Mouse (Mus musculus): ENCODE results near the gene Mprip.

The Mprip gene

DNA sequence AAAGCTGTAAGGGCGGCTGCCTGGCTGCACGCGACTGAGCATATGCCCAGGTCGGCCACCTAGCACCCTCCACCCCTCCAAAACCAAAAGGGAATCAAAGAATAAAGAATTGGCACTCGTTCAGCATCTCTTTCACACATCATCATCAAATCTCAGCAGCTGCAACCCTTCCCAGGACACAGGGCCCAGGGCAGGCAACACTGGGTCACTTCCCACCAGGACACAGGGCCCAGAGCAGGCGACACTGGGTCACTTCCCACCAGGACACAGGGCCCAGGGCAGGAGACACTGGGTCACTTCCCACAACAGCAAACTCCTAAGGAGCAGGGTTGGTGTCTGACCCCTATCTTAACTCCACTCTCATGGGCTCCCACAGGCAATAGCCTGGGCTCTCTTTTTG is 132.3 kb downstream of the Mprip start:
- no peak for DNase-seq (ENCODE audit: low read depth, low spot score)

DNA sequence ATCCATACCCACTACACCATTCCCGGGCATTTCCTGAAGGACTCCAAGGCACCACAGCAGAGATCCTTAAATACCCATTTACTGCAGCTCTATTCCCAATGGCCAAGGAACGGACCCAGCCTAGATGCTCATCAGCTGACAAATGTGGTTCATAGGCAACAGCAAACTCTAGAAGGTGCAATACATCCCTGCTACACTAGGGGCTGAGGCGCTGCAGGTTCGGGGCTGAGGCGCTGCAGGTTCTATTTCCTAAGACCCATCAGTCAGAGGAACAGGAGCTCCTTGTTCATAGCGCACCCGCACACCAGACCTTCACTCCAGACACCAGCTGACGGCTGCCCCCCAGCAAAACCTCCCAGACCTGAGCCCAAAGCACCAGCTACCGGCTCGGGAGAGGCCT is 139.3 kb downstream of the Mprip start:
- DNase-seq (ENCODE audit: low read depth, low spot score) = no peak

DNA sequence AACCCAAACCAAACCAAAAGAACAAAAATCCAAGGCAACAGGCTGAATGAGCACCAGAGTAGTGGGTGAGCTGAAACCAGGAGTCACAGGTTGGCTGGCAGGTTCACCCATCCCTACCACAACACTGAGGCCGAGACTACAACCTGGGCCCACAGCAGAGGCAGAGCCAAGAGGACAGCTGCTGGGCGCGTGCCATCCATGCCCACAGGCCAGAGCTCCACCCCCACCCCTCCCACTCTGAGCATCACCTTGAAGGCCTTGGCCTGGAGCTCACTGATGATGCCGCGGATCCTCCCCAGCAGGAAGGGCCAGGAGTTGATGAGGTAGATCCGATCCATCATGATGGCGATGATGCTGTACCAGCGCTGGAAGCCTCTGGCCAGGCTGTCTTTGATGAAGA is 140.8 kb downstream of the Mprip start:
- DNase-seq (ENCODE audit: low read depth, low spot score) = no peak

DNA sequence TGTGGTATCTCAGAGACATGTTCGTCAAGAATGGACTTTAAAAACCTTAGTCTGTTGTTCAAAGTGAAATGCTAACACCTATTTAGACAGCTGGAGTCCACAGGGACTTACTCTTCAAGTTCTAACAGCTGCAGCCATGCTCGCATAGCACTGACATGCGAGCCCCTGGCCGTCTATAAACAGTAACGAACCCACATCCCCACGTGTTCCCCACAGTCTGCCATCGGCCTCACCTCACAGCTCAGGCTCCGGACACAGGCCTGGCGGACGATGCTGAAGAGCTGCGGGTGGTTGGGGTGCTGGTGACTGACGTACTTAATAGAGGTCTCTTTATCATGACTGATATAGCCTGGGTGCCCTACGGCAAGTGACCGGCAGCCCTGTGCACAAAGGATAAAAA is 142.4 kb downstream of the Mprip start:
- peak; percentile 65 for DNase-seq (ENCODE audit: low read depth, low spot score)

DNA sequence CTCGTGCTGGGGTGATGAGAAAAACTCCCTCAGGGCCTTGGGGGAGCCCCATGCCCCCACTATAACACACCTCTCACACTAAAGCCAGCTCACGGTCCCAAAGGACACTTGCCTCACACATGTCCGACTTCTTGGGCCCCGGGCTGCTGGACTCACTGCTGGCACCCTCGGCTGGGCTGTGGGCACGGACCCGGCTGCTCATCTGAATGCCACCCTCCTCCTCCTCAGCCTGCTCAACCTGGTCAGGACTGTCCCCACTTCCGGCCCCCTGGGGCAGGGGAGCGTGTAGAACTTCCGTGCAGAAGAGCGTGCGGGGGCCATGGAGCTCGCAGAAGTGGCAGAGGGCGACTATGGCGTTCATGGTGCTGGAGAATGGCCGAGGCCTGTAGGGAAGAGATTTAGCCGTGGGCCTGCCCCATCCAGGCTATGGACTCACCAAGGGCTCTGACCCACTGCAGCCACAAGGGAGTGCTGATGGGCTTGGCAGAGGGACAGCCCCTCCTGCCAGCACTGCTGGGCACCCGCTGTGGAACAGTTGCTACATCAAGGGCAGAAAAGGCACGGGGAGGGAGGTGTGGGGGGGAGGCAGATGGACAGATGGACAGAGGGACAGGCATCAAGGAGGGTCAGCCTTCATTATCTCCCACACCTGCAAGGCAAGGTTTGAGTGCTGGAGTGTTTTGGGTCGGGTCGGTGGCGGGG is 143.5 kb downstream of the Mprip start:
- DNase-seq (ENCODE audit: low read depth, low spot score) = peak; percentile 74

DNA sequence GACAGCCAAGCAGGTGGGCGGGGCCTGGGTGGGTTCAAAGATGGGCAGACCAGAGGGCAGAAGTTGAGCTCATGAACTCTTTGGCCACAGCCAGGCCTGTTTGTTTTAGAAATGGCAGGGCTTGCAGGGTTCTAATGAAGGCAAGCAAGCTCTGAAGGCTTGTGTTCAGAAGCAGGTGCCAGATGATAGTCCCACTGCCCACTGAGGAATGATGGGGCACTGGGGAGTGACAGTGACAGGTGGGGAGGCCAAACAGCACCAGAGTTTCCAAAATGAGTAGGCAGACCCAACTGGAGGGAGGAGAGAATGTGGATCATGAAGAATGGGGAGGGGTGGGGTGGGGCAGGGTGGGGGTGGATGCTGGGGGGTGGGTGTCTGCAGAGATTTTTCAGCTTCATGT is 144.2 kb downstream of the Mprip start:
- DNase-seq (ENCODE audit: low read depth, low spot score) = no peak

DNA sequence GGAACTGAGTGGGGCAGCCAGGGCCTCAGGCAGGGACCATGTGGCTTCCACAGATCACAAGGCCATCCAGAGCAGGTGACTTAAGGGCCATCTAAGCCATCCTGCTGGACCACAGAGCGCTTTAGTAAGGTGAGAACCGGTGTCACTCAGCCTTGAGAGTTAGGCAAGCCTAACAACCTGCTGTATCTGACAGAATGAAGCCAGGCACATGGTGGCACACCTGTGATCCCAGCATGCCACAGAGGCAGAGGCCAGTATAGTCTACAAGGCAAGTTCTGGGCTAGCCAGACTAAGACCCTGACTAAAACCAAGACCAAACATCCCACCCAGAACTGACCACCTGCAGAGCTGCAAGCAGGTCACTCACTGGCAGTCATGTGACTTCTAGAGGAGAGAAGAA is 144.6 kb downstream of the Mprip start:
- peak; percentile 38 for DNase-seq (ENCODE audit: low read depth, low spot score)

DNA sequence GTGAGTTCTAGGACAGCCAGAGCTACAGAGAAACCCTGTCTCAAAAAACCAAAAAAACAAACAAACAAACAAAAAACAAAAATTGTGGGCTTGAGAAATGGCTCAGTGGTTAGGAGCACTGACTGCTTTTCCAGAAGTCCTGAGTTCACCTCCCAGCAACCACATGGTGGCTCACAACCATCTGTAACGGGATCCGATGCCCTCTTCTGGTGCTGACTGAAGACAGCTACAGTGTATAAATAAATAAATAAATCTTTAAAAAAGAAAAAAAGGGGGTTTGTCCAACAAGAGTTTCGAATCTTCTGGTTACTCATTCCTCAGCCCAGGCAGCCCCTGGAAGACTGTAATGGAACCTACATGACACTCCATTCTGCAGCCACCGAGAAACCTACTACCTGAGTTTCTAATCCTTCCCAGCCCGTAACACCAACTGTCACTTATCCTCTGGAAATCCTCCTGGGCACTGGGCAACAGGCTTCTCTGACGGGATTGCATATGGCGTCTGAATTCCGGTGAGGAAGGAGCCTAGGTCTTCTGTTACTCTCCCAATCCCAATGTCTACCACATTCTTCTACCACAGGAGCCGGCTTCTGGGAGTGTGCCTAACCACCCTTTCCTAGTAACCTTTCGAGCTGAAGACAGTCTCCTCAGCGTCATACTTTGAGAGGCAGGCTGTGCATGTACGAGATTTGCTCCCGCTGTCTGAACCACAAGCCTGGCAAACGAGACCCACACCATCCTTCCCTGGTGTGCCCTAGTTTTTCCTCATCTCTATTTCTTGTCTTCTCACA is 147.3 kb downstream of the Mprip start:
- no peak for DNase-seq (ENCODE audit: low read depth, low spot score)

DNA sequence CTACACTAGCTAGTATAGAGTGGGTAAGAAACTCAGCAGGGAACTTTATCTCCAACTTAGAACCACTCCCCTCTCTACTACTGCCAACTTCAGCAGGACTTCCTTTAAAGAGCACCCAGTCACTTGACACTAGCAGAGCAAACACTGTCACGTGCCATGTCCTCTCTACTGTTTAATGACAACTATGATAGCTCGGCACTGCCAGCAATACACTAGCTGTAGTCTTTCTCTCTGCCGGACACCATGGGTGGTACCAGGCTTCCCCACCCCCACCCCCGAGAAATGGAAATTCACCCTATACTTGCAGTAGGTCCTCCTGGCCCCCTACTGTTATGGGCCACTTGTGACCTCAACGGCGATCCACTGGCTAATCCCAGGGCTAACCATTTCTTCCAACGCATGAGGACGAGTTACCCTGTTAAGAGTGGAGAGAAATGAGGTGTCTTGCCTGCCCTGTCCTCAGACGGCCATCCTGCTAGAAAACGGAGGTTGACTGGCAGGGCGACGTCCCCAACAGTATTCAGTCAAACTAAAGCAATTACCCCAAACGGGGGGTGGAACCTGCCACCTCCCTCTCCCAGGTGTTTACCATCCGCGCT is 148.1 kb downstream of the Mprip start:
- peak; percentile 80 for DNase-seq (ENCODE audit: low read depth, low spot score)

DNA sequence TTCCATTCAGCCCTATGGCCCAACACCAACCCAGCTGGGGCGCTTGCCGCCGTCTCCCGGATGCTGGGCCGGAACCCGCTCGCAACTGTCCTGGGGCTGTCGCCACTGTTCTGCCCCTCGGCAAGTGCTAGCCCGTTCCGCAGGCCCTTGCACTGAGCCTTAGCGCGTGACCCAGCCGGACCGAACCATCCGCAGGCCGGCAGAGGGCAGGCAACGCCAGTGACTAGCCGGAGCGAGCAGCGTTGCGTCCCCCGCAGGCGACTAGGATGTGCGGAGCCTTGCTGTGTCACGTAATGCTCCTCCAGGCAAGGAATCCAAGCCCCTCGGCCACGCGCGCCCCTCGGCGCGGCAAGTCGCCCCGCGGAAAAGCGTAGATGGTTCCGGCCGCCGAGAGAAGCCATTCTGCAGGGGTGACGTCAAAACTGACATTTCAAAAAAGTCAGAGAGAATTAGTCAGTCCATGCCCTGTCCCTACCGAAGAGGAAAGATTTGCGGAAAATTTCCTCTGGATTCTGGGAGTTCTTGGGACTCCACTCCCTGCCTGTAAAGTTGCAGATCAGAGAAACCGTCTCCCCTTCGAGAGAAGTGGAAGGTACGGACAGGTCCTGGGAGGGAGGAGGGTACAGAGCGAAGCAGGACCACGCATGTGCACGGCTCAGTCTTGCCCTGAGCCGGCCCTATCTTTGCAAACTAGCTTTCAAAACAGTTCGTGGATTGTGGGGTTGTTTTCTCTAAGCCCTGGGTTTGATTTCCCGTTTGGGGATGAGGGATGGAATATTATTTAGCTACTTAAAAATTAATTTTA is 148.8 kb downstream of the Mprip start, which contains the start of gene Flcn:
Gene Flcn, minus strand, starts transcription at position 347 of the 805 bp plus-strand sequence.
- peak; percentile 86 for DNase-seq (ENCODE audit: low read depth, low spot score)

DNA sequence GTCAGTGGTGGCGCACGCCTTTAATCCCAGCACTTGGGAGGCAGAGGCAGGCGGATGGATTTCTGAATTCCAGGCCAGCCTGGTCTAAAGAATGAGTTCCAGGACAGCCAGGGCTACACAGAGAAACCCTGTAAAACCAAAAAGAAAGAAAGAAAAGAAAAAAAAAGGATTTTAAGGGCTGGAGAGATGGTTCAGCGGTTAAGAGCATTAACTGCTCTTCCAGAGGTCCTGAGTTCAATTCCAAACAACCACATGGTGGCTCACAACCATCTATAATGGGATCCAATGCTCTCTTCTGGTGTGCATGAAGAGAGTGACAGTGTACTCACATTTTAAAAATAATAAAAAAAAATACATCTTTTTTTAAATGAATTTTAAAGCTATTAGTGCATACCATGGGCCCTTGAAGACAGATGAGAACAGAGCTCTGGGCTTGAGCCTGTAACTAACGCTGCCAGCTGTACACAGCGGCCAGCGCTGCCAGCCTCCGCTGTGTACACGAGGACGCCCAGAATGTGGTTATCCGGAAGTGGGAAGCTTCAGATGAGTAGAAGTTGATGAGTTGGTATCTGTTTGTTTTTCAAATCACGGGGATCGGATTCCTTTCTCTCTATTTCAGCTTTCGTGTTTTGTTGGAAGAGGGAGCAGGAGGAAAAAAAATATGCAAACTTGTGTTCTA is 149.5 kb downstream of the Mprip start:
- no peak for DNase-seq (ENCODE audit: low read depth, low spot score)

DNA sequence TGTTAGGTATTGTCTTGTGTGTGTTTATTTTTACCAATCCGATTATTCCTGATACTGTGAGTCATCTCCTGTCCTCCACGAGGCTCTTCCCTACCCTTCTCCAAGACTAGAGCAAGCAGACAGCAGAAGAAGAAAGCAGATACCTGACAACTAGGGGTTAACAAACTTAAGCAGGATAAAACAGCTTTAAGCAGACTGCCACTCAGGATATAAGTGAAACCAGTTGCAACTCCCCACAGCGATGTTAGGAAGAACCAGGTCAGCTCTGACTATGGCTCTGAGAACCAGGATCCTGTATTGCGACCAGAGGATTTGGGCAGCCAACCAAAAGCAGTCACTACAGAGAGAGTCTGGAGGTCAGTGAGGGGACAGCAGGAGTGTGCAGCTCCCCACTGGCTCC is 150.1 kb downstream of the Mprip start:
- DNase-seq (ENCODE audit: low read depth, low spot score) = no peak

DNA sequence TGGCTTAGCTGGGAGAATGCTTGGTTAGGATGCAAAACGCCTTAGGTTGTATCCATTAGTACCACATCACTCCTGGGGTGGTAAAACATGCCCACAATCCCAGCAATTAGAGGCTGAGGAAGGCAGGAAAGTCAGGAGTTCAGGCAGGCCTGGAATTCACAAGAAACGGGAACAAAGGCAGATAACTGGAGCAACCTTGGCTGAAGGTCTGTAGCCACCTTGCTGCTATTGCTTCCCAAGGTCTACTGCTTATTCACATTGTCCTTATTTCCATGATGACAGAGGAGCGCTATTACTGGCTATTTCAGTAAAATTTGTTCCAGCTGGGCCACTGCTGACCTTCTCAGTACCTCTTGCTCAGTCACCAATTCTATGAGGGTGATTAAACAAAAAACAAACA is 152.2 kb downstream of the Mprip start:
- no peak for DNase-seq (ENCODE audit: low read depth, low spot score)

DNA sequence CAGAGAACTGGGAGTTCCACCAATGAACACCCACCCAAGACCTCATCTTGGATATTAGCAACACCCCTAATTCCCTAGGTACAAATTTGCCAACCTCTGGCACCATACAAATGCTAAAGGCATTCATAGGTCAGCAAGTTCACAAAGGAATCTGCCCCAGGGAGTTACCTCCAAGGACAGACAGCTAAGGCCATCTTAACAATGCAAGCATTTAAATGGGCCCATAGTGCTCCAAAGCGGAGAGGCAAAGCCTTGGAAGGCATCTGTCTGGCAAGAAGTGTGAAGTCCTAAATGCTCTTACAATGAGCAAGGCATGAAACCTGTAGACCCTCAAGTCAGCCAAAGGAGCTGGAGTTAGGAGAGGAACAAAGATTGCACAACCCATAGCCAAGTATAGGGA is 153.2 kb downstream of the Mprip start:
- no peak for DNase-seq (ENCODE audit: low read depth, low spot score)

DNA sequence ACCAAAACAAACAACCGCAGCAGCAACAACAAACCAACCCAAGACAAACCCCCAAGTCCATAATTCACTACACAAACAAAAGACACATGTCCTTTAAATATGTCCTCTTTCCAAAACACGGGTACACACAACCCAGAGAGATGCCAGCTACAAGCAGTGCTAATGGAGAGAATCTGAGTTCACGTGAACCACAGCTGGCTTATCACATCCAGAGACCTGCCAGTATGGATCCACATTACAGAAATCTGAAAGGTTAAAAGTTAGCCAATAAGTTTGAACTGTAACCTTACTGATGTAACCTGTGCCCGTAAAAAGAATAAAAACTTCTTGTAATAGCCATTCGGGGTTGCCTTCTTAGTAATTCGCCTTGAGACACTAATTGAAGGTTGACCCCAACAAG is 153.8 kb downstream of the Mprip start:
- DNase-seq (ENCODE audit: low read depth, low spot score) = no peak

DNA sequence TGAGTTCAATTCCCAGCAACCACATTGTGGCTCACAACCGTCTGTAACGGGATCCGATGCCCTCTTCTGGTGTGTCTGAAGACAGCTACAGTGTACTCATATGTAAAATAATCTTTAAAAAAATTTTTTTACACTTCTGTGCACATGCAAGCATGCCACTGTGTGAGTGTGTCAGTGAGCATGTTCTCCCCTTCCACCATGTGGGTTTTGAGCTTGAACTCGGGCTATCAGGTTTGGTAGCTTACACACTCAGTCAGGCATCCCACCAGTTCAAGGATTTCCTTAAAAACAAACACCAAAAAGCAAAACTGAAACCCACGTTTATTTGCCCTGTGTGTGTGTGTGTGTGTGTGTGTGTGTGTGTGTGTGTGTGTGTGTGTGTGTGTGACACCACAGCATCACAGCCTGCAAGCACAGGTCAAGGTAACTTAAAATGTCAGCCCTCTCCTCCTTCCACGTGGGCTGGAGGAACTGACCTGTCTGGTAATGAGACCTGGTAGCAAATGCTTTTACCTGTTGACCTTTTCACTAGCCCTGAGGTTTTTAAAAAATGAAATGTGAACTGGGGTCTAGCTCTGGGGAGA is 154.5 kb downstream of the Mprip start:
- DNase-seq (ENCODE audit: low read depth, low spot score) = no peak

DNA sequence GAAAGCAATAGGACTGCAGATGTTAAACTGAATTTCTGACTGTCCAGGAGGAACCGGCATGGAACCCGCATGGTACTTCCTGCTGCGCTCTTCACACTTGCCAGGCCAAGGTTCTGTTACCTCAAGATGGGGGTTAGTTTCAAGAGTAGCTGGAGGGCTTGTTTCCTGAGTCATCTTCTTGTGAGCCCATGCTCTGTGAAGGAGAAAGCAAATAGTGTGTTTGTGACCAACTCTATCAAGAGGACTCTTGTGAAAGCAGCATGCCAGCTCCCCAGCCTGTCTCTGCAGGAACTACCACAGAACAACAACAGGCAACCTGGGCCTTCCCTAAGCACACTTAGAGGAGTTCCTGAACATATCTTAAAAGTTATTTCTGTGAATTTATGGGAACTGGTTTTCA is 156.8 kb downstream of the Mprip start:
- DNase-seq (ENCODE audit: low read depth, low spot score) = no peak

DNA sequence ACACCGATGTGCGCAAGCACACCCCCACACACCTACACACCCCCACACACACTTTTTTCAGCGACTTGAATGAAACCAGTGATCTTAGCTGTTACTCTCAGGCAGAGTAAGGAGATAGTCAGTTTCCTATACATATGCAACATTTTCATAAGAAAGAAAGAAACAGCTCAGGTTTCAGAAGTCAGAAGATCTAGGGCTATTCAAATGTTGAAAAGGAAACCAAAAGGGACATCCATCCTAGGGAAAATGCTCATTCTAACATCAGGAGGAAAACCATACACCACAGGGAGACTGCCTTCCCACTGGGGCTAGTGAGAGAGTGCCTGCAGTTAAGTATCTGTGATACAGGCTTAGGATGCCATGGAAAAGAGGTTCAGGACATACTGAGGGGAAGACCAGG is 160.5 kb downstream of the Mprip start:
- no peak for DNase-seq (ENCODE audit: low read depth, low spot score)
